Mouse (Mus musculus) kidney, embryonic 16.5 days (tissue): ENCODE results near the gene Adgrl3. TPM values are rescaled to one million over a fixed set of nuclear protein-coding genes. Genes with fewer than 3 reads are reported as not detected.

ENCODE experiments used
- ATAC-seq: fragments of 200-750 bp; cut with Nextera tagmentation; 2 replicates; pipeline ENCODE4 v1.8.0; 2017; ENCODE audit warnings: moderate TSS enrichment; ENCODE audit not compliant: low FRiP score, low TSS enrichment
- H3K27ac ChIP-seq: fragments of 300-500 bp; sonication (generic); 2 replicates; pipeline ENCODE4 v1.5.1; 2014; ENCODE audit warnings: low read length
- H3K27me3 ChIP-seq: fragments of 300-500 bp; sonication (generic); 2 replicates; pipeline ENCODE4 v1.6.1; 2014; ENCODE audit warnings: low read length, control low read depth, mixed read lengths; ENCODE audit not compliant: insufficient read depth
- H3K36me3 ChIP-seq: fragments of 300-500 bp; sonication (generic); 2 replicates; pipeline ENCODE4 v1.6.1; 2014; ENCODE audit warnings: low read length, control low read depth, mixed read lengths; ENCODE audit not compliant: insufficient read depth
- H3K4me1 ChIP-seq: fragments of 300-500 bp; sonication (generic); 2 replicates; pipeline ENCODE4 v1.6.1; 2014; ENCODE audit warnings: low read length, control low read depth, mixed read lengths; ENCODE audit not compliant: insufficient read depth
- H3K4me2 ChIP-seq: fragments of 300-500 bp; sonication (generic); replicated peaks from 2 replicates; pipeline ENCODE4 v1.6.1; 2014; ENCODE audit warnings: low read depth, low read length
- H3K4me3 ChIP-seq: fragments of 300-500 bp; sonication (generic); 2 replicates; pipeline ENCODE4 v1.5.1; 2014; ENCODE audit warnings: mild to moderate bottlenecking, low read length
- H3K9ac ChIP-seq: fragments of 300-500 bp; sonication (generic); replicated peaks from 2 replicates; pipeline ENCODE4 v1.6.1; 2014; ENCODE audit warnings: low read length
- H3K9me3 ChIP-seq: fragments of 300-500 bp; sonication (generic); 2 replicates; pipeline ENCODE4 v1.6.1; 2016; ENCODE audit warnings: low read length, control low read depth
- WGBS: fragments of 180-500 bp; shearing (Covaris S2); extraction: QIAGEN DNeasy Blood & Tissue Kit; methylation state at CpG from one replicate; pipeline ENCODE4 v1.1.7; 2014; 5-methylcytosine and 5-hydroxymethylcytosine counted together
- polyA plus RNA-seq: library from polyadenylated mRNA; unstranded; fragments of >200 nt; fragmentation: Nextera tagmentation; extraction: Ambion mirVana; gene quantifications from 2 replicates; pipeline ENCODE4 v1.2.1, GENCODE M21; 2015

Gene Adgrl3
- polyA plus RNA-seq, 1 experiment from 2014 or later, result 12.7 TPM

DNA sequence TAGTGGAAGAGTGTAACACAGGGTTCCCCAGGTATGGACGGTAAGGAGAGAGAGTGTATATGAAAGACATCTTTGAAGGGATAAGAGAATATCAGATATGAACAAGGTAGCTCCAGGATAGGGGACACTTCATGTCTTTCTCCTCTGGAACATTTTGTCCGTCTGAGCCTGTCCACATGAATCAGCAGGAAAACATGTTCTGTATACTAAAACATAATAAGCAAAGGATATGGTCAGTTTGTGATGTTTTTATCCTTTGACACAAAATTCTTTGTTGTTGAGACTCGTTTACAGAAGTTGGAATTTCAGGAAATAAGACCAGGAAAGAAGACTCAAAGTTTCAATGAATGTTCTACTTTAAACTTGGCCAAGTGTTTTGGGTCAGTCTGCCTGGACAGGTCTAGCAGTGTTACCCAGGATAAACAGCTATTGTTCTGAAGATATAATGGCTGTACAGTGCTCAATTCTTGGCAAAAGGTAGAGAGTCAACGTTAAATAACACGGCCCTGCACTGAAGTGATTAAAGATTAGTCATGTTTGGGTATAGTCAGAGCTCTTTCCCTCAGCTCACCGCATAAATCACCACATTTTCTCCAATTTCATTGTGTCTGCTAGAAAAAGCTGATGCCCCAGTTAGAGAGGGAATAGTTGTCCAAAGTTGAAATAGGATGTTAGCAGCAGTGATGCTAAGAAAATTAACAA is 255.6 kb downstream of the Adgrl3 start:
- Histone ChIP-seq H3K27ac (no peak overlapping the region), H3K36me3 (no peaks in the 10 kb centered on the region), H3K4me3 (no peak overlapping the region), H3K9ac (no peak overlapping the region), H3K4me2 (no peak overlapping the region), H3K4me1 (0 out of 2 replicates have a peak, but pooled peaks cover 4% of the 10 kb centered on the region), H3K9me3 (no peaks in the 10 kb centered on the region), H3K27me3 (no peaks in the 10 kb centered on the region)
- WGBS, result 44% methylated on average over 6 of the region's 6 CpGs
- no peak for ATAC-seq

DNA sequence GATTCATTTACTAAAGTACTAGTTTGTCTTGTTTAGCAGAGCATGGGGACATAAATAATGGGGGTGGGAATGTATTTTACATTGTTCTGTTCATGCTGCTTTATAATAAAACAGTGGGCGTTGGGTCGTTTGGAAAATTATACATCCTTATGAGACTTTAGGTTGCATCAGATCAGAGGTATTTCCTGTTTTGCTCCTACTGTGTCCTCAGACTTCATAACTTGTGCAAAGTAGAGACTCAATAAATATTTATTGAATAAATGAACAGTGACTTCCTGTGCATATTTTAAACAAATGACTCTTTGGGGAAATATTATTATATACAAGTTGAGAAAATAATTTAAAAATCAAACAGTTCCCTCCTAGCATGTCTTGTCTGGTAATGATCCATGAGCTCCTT is 259.3 kb downstream of the Adgrl3 start:
- H3K27me3 ChIP-seq, result no peaks in the 10 kb centered on the region
- H3K9ac ChIP-seq, result no peak overlapping the region
- WGBS, result 60% methylated on average over 2 of the region's 2 CpGs
- H3K9me3 ChIP-seq, result no peaks in the 10 kb centered on the region
- no peaks in the 10 kb centered on the region for H3K36me3 ChIP-seq
- H3K4me1 ChIP-seq, result no peaks in the 10 kb centered on the region
- H3K27ac ChIP-seq, result no peak overlapping the region
- H3K4me3 ChIP-seq, result no peak overlapping the region
- no peak overlapping the region for H3K4me2 ChIP-seq
- no peak for ATAC-seq

GRCm38 (mm10) chr5:81285643-81286042 is 265.7 kb downstream of the Adgrl3 start:
- Histone ChIP-seq H3K4me2 (no peak overlapping the region), H3K4me1 (no peaks in the 10 kb centered on the region), H3K9me3 (no peaks in the 10 kb centered on the region), H3K27me3 (no peaks in the 10 kb centered on the region), H3K36me3 (no peaks in the 10 kb centered on the region), H3K4me3 (no peak overlapping the region), H3K27ac (no peak overlapping the region), H3K9ac (no peak overlapping the region)
- no peak for ATAC-seq
- 10% methylated on average over 1 of the region's 1 CpGs for WGBS

DNA sequence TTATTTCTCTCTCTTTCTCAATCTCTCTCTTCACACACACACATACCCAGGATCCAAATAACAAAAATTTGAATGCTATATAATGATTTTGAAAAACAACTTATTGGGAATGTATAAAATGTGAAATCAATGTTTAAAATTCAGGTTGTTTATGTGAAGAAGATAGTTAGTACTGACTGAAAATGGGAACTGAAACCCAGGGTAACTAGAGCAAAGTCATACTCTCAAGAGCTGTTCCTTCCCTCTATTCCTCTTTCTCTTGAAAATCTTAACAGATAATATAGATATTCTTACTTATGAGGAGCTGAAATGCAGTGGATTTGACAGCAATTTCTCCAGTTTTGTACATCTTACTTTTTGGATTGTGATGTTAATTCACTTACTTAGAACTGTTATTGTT is 281.9 kb downstream of the Adgrl3 start:
- Histone ChIP-seq H3K36me3 (no peaks in the 10 kb centered on the region), H3K4me2 (no peak overlapping the region), H3K27ac (no peak overlapping the region), H3K9me3 (no peaks in the 10 kb centered on the region), H3K27me3 (no peaks in the 10 kb centered on the region), H3K4me1 (no peaks in the 10 kb centered on the region), H3K4me3 (no peak overlapping the region), H3K9ac (no peak overlapping the region)
- no peak for ATAC-seq

- no peak overlapping the region for H3K4me3 ChIP-seq
- ATAC-seq, result no peak
- H3K27me3 ChIP-seq, result no peaks in the 10 kb centered on the region
- H3K9ac ChIP-seq, result no peak overlapping the region
- no peak overlapping the region for H3K4me2 ChIP-seq
- H3K27ac ChIP-seq, result no peak overlapping the region
- no peaks in the 10 kb centered on the region for H3K9me3 ChIP-seq
- H3K36me3 ChIP-seq, result no peaks in the 10 kb centered on the region
- WGBS, result 93% methylated on average over 3 of the region's 3 CpGs
- H3K4me1 ChIP-seq, result no peaks in the 10 kb centered on the region
Observed at GRCm38 (mm10) chr5:81317406-81318112, 297.6 kb downstream of the Adgrl3 start.

DNA sequence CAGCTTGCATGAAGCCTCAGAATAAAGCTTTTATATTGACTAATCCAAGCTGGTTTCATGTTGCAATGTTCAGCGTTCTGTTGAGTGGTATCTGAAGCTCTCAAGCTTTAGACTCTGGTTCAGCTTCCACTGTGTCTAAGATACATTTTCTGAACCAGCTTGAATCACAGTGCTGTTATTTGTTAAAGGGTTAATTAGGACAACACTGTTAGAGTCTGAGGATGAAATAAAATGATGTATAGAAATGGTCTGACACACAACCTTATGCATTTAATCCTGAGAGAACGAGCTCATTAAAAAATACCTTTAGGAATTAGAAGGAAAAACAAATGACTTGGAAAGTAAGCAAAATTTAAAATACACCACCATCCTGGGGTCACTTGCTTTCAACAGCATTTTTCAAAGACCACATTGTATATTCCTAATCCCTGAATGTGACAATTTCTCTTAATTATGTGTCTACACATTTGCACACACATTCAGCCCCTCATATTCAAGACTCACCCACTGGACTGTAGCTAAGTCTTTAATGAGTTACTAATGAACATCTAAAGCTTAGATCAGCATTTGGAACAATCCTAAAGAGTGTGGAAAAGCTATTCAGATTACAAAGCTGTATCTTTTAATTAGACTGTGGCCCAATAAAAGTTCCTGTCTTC is 301.5 kb downstream of the Adgrl3 start:
- Histone ChIP-seq H3K4me3 (no peak overlapping the region), H3K9ac (no peak overlapping the region), H3K36me3 (no peaks in the 10 kb centered on the region), H3K27me3 (no peaks in the 10 kb centered on the region), H3K27ac (no peak overlapping the region), H3K4me1 (no peaks in the 10 kb centered on the region), H3K4me2 (no peak overlapping the region), H3K9me3 (no peaks in the 10 kb centered on the region)
- WGBS, result 80% methylated on average over 2 of the region's 2 CpGs
- no peak for ATAC-seq

DNA sequence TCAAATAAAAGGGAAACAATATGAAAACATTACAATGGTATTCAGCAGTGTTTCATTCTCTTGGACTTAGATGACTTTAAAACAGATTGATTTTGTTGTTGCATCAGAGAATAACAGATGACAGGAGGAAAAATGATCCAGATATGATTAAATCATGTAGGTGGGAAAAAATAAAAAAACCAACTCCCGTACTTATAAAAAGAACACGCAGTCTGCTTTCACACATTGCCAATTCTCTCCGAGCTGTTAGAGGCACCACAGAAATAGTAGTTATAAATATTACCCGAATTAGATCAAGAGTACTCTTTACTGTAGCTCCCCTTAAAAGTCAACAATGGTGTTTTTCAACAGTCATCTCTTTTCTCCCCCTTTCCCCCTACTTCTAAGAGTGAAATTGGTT is 302.1 kb downstream of the Adgrl3 start:
- Histone ChIP-seq H3K27me3 (no peaks in the 10 kb centered on the region), H3K9me3 (no peaks in the 10 kb centered on the region), H3K9ac (no peak overlapping the region), H3K4me2 (no peak overlapping the region), H3K4me3 (no peak overlapping the region), H3K36me3 (no peaks in the 10 kb centered on the region), H3K27ac (no peak overlapping the region), H3K4me1 (no peaks in the 10 kb centered on the region)
- WGBS, result 94% methylated on average over 4 of the region's 4 CpGs
- no peak for ATAC-seq

DNA sequence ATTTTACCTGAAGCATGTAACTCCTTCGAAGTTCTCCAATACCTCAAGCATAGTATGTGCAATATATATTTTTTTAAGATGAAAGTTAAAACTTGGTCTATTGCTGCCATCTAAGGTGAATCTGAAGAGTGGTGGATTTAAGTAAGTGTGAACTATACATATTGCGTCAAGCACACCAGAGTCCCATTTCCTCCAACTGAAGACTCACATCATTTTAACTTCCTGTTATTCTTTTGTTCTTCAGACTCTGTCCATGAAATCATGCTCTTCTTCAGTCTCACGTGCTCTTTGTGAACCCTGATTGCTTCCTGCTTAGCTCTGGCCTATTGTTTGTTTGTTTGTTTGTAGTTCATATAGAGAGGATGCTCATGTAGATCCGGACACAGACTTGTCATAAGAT is 307.0 kb downstream of the Adgrl3 start:
- Histone ChIP-seq H3K4me2 (no peak overlapping the region), H3K9me3 (no peaks in the 10 kb centered on the region), H3K4me1 (no peaks in the 10 kb centered on the region), H3K4me3 (no peak overlapping the region), H3K36me3 (no peaks in the 10 kb centered on the region), H3K27ac (no peak overlapping the region), H3K9ac (no peak overlapping the region), H3K27me3 (no peaks in the 10 kb centered on the region)
- ATAC-seq, result no peak
- WGBS, result 74% methylated on average over 4 of the region's 4 CpGs

- Histone ChIP-seq H3K27me3 (no peaks in the 10 kb centered on the region), H3K4me1 (no peaks in the 10 kb centered on the region), H3K36me3 (no peaks in the 10 kb centered on the region), H3K27ac (no peak overlapping the region), H3K9me3 (no peaks in the 10 kb centered on the region), H3K9ac (no peak overlapping the region), H3K4me3 (no peak overlapping the region), H3K4me2 (no peak overlapping the region)
- WGBS, result 62% methylated on average over 1 of the region's 1 CpGs
- ATAC-seq, result no peak
Observed at GRCm38 (mm10) chr5:81327392-81327791, 307.5 kb downstream of the Adgrl3 start.

- Histone ChIP-seq H3K36me3 (no peaks in the 10 kb centered on the region), H3K9ac (no peak overlapping the region), H3K9me3 (no peaks in the 10 kb centered on the region), H3K4me1 (no peaks in the 10 kb centered on the region), H3K4me2 (peak overlapping the region; percentile 34), H3K27ac (no peak overlapping the region), H3K27me3 (no peaks in the 10 kb centered on the region), H3K4me3 (no peak overlapping the region)
- ATAC-seq, result 0 out of 2 replicates have a peak, but pooled peaks have one; percentile 35
- WGBS, result 36% methylated on average over 18 of the region's 18 CpGs
Observed at GRCm38 (mm10) chr5:81329571-81329971, 309.6 kb downstream of the Adgrl3 start.
